Mouse (Mus musculus) cortical plate, adult 2 months (tissue): ENCODE measurements at regions not wholly inside any gene's neighbourhood (a gene's known extent, or its start where the extent isn't known, plus 50 kb on each side); places are given as distances from the start of the nearest gene placed in this dataset.

ENCODE experiments used
- CTCF ChIP-seq: fragments of 200-500 bp; IDR thresholded peaks from 2 replicates; pipeline ENCODE4 v1.5.1; 2011; ENCODE audit warnings: mild to moderate bottlenecking, control low read depth, low read length; ENCODE audit not compliant: insufficient read depth; ENCODE audit errors: extremely low read depth
- POLR2A ChIP-seq: fragments of 200-500 bp; IDR thresholded peaks from 2 replicates; pipeline ENCODE4 v1.6.1; 2011; ENCODE audit warnings: mild to moderate bottlenecking, low read length, control low read depth; ENCODE audit not compliant: insufficient read depth; ENCODE audit errors: extremely low read depth

DNA sequence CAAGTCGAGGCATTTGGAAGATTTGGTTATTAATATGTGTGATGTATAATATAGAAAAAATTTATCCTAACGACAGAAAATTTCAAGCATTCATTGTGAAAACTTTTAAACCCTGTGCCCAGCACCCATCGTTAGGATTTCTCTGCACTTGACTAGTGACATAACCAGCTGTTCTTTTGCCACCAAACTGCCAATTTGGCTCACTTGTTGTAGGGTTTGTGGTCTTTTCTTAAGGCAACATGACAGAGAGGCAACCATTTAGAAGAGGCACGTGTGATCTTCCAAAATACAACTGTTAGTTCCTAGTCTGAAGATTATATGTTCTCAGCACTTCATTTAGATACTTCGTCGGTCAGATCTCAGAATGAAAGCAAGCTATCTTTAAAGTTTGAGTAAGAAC lies 203.8 kb downstream of the Ankrd50 start:
- TF ChIP-seq CTCF (no peak), POLR2A (no peak)
